Mouse (Mus musculus) kidney, postnatal 10 days (tissue): ENCODE measurements around the gene Gosr1.
"Not testable (repeated sequence)": the region's sequence is repeated elsewhere in the genome, so short reads cannot be mapped to it uniquely, and the experiment has no call there.

ENCODE experiments used
- DNase-seq: peaks from one replicate; pipeline ENCODE4 v3.0.0; 2021; ENCODE audit warnings: mixed read lengths

Gosr1 gene

GRCm38 (mm10) chr11:76763053-76763740, at the start of gene Gosr1:
Gene Gosr1 (minus strand): TSS chr11:76763579.
- peak; percentile 94 for DNase-seq

- DNase-seq = peak; percentile 70
Measured at GRCm38 (mm10) chr11:76810706-76811495, 47.5 kb upstream of the Gosr1 start.

GRCm38 (mm10) chr11:76809450-76809849, 46.1 kb upstream of the Gosr1 start:
- DNase-seq = no peak

GRCm38 (mm10) chr11:76808550-76808949, 45.2 kb upstream of the Gosr1 start:
- DNase-seq = no peak

GRCm38 (mm10) chr11:76807007-76807679, 43.8 kb upstream of the Gosr1 start:
- no peak for DNase-seq

GRCm38 (mm10) chr11:76806026-76806425, 42.6 kb upstream of the Gosr1 start:
- DNase-seq = no peak

GRCm38 (mm10) chr11:76805072-76805471, 41.7 kb upstream of the Gosr1 start:
- not testable (repeated sequence) for DNase-seq

- peak; percentile 18 for DNase-seq
Measured at GRCm38 (mm10) chr11:76803266-76803665, 39.9 kb upstream of the Gosr1 start.

GRCm38 (mm10) chr11:76797236-76797635, 33.9 kb upstream of the Gosr1 start:
- no peak for DNase-seq

- no peak for DNase-seq
Measured at GRCm38 (mm10) chr11:76795326-76795725, 31.9 kb upstream of the Gosr1 start.

- DNase-seq = no peak
Measured at GRCm38 (mm10) chr11:76791331-76791730, 28.0 kb upstream of the Gosr1 start.

GRCm38 (mm10) chr11:76789252-76789651, 25.9 kb upstream of the Gosr1 start:
- DNase-seq = peak; percentile 73

GRCm38 (mm10) chr11:76775533-76775932, 12.2 kb upstream of the Gosr1 start:
- no peak for DNase-seq

- DNase-seq = no peak
Measured at GRCm38 (mm10) chr11:76773811-76774210, 10.4 kb upstream of the Gosr1 start.

GRCm38 (mm10) chr11:76770566-76770965, 7.2 kb upstream of the Gosr1 start:
- DNase-seq = no peak

- DNase-seq = no peak
Measured at GRCm38 (mm10) chr11:76763741-76764122, 353 bp upstream of the Gosr1 start.

GRCm38 (mm10) chr11:76752276-76752675, 11.1 kb downstream of the Gosr1 start:
- DNase-seq = no peak

GRCm38 (mm10) chr11:76748819-76749218, 14.6 kb downstream of the Gosr1 start:
- DNase-seq = no peak

GRCm38 (mm10) chr11:76745921-76746320, 17.5 kb downstream of the Gosr1 start:
- DNase-seq = no peak

GRCm38 (mm10) chr11:76744550-76744949, 18.8 kb downstream of the Gosr1 start:
- peak; percentile 56 for DNase-seq

- no peak for DNase-seq
Measured at GRCm38 (mm10) chr11:76742511-76742910, 20.9 kb downstream of the Gosr1 start.

GRCm38 (mm10) chr11:76739125-76739524, 24.3 kb downstream of the Gosr1 start:
- DNase-seq = peak; percentile 51

- no peak for DNase-seq
Measured at GRCm38 (mm10) chr11:76735753-76736324, 27.5 kb downstream of the Gosr1 start.
